Mouse (Mus musculus): Measurements from ENCODE around the gene Ephb4.

Ephb4 gene

GRCm38 (mm10) chr5:137349384-137350204 lies at the start of gene Ephb4:
TSS of gene Ephb4 (plus strand) at chr5:137350109.
- DNase-seq = peak; percentile 94 to 98

- DNase-seq = peak in 1 of 2 experiments; percentile 56
Observed at GRCm38 (mm10) chr5:137301253-137301652, 48.7 kb upstream of the Ephb4 start.

- no peak for DNase-seq
Observed at GRCm38 (mm10) chr5:137303609-137304008, 46.3 kb upstream of the Ephb4 start.

- no peak for DNase-seq
Observed at GRCm38 (mm10) chr5:137304165-137304564, 45.7 kb upstream of the Ephb4 start.

- no peak for DNase-seq
Observed at GRCm38 (mm10) chr5:137304816-137305215, 45.1 kb upstream of the Ephb4 start.

- DNase-seq = no peak
Observed at GRCm38 (mm10) chr5:137305822-137306221, 44.1 kb upstream of the Ephb4 start.

- no peak for DNase-seq
Observed at GRCm38 (mm10) chr5:137306439-137307005, 43.4 kb upstream of the Ephb4 start.

- DNase-seq = peak; percentile 93 to 96
Observed at GRCm38 (mm10) chr5:137307071-137307912, 42.6 kb upstream of the Ephb4 start, which contains the start of gene Srrt. TSS of gene Srrt (minus strand) at chr5:137307674.

- DNase-seq = no peak
Observed at GRCm38 (mm10) chr5:137308356-137308755, 41.6 kb upstream of the Ephb4 start.

- no peak for DNase-seq
Observed at GRCm38 (mm10) chr5:137313466-137314192, 36.3 kb upstream of the Ephb4 start.

GRCm38 (mm10) chr5:137314193-137315083 lies 35.5 kb upstream of the Ephb4 start, which contains the start of gene Trip6:
TSS of gene Trip6 (minus strand) at chr5:137314404.
- DNase-seq = peak; percentile 92 to 93

GRCm38 (mm10) chr5:137315084-137315903 lies 34.6 kb upstream of the Ephb4 start:
- DNase-seq = peak; percentile 55 to 69

- no peak for DNase-seq
Observed at GRCm38 (mm10) chr5:137317361-137317760, 32.5 kb upstream of the Ephb4 start.

GRCm38 (mm10) chr5:137318570-137318969 lies 31.3 kb upstream of the Ephb4 start:
- DNase-seq = no peak

GRCm38 (mm10) chr5:137320996-137321395 lies 28.9 kb upstream of the Ephb4 start:
- DNase-seq = no peak

- DNase-seq = no peak
Observed at GRCm38 (mm10) chr5:137330910-137331309, 19.0 kb upstream of the Ephb4 start.

GRCm38 (mm10) chr5:137332857-137333511 lies 16.9 kb upstream of the Ephb4 start:
- no peak for DNase-seq

- peak; percentile 94 to 97 for DNase-seq
Observed at GRCm38 (mm10) chr5:137333512-137334174, 16.3 kb upstream of the Ephb4 start, which contains the start of gene Slc12a9. TSS of gene Slc12a9 (minus strand) at chr5:137333597.

GRCm38 (mm10) chr5:137334317-137334716 lies 15.6 kb upstream of the Ephb4 start:
- DNase-seq = no peak
